Mouse (Mus musculus): ENCODE results near the gene Mrpl37. TPM values are rescaled to one million over a fixed set of nuclear protein-coding genes. Genes with fewer than 3 reads are reported as not detected.

Mrpl37 gene
- polyA plus RNA-seq, 1 experiment from 2014 or later, result 108 TPM

DNA sequence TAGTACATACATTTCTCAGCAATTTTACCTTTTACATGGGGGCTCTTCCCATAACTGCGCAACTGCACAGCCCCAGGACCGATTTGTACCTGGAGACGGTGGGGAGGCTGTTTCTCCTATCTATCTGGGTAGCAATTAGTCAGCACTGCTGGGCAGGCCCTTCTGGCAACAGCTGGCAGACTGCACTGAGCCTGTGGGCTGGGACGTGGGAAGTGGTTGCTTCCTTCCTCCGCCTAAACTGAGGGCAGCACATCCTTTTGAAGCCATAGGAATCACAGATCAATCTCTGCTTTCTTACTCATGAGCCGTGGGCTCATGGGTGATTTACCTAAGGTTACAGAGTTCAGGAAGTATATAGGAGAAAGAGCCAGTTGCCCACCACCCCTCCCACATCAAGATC is 7.9 kb downstream of the Mrpl37 start:
- Histone ChIP-seq H3K4me2 (ENCODE audit: low read depth, low read length, severe bottlenecking) (no peak overlapping the region), H3K4me3 (ENCODE audit: low read depth, low read length) (no peak overlapping the region), H3K27ac (ENCODE audit: low read depth, low read length) (no peak overlapping the region), H3K36me3 (ENCODE audit: control insufficient read depth, insufficient read depth, low read length) (peaks cover 4% of the 10 kb centered on the region), H3K4me1 (replicated peaks; ENCODE audit: control insufficient read depth, insufficient read depth, low read length) (no peaks in the 10 kb centered on the region), H3K27me3 (ENCODE audit: control insufficient read depth, insufficient read depth, low read length) (no peaks in the 10 kb centered on the region), H3K9me3 (ENCODE audit: control insufficient read depth, low read length) (no peaks in the 10 kb centered on the region), H3K9ac (ENCODE audit: low read length) (no peak overlapping the region)
- no peak for DNase-seq (ENCODE audit: low spot score)
- ATAC-seq (replicated peaks; ENCODE audit: low FRiP score), result no peak
- WGBS, result 86% methylated on average over 6 of the region's 6 CpGs

DNA sequence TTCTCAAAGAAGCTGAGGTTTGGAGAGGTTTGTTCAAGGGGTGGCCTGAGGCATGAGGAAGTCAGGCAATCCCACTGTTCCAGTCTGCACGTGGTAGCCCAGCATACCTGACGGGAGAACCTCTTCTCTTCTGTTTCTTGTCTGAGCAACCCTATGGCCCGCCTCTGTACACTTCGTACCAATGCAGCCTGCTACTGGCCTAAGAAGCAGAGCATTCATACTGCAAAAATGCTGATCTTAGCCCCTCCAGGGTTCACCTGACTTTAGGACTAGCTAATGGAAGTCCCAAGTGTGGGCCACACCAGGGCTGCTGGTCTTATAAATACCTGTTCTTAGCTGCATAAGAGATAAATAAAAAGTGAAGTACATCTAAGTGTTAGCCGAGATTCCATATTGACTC is 8.3 kb downstream of the Mrpl37 start:
- no peaks in the 10 kb centered on the region for H3K27me3 ChIP-seq (ENCODE audit: control insufficient read depth, insufficient read depth, low read length)
- DNase-seq (ENCODE audit: low spot score), result no peak
- no peak overlapping the region for H3K9ac ChIP-seq (ENCODE audit: low read length)
- no peak overlapping the region for H3K4me3 ChIP-seq (ENCODE audit: low read depth, low read length)
- H3K4me1 ChIP-seq (replicated peaks; ENCODE audit: control insufficient read depth, insufficient read depth, low read length), result no peaks in the 10 kb centered on the region
- no peaks in the 10 kb centered on the region for H3K9me3 ChIP-seq (ENCODE audit: control insufficient read depth, low read length)
- 89% methylated on average over 5 of the region's 5 CpGs for WGBS
- no peak overlapping the region for H3K27ac ChIP-seq (ENCODE audit: low read depth, low read length)
- ATAC-seq (replicated peaks; ENCODE audit: low FRiP score), result no peak
- H3K4me2 ChIP-seq (ENCODE audit: low read depth, low read length, severe bottlenecking), result no peak overlapping the region
- peaks cover 4% of the 10 kb centered on the region for H3K36me3 ChIP-seq (ENCODE audit: control insufficient read depth, insufficient read depth, low read length)

DNA sequence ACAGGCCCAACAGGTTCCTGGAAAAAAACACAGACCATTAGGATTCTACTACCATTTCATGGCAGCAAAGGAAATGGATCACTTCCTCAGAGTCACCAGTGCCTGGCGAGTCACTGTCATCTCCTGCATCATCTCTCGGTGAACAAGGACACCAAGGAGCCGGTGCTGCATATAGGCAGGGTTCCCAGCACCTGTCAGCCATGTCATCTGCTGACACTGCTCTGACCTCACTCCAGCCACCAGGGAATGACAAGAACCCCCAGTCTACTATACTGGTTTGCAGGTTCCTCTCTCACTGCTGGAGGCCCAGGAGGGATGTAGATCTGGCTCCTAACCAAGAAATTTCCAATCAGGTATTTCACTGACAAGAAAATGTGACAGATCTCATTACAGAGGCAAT is 10.6 kb downstream of the Mrpl37 start:
- Histone ChIP-seq H3K4me2 (ENCODE audit: low read depth, low read length, severe bottlenecking) (no peak overlapping the region), H3K27me3 (ENCODE audit: control insufficient read depth, insufficient read depth, low read length) (no peaks in the 10 kb centered on the region), H3K4me1 (replicated peaks; ENCODE audit: control insufficient read depth, insufficient read depth, low read length) (no peaks in the 10 kb centered on the region), H3K9ac (ENCODE audit: low read length) (no peak overlapping the region), H3K27ac (ENCODE audit: low read depth, low read length) (no peak overlapping the region), H3K4me3 (ENCODE audit: low read depth, low read length) (no peak overlapping the region), H3K9me3 (ENCODE audit: control insufficient read depth, low read length) (no peaks in the 10 kb centered on the region), H3K36me3 (ENCODE audit: control insufficient read depth, insufficient read depth, low read length) (peaks cover 4% of the 10 kb centered on the region)
- ATAC-seq (replicated peaks; ENCODE audit: low FRiP score), result no peak
- DNase-seq (ENCODE audit: low spot score), result no peak
- 97% methylated on average over 3 of the region's 3 CpGs for WGBS

DNA sequence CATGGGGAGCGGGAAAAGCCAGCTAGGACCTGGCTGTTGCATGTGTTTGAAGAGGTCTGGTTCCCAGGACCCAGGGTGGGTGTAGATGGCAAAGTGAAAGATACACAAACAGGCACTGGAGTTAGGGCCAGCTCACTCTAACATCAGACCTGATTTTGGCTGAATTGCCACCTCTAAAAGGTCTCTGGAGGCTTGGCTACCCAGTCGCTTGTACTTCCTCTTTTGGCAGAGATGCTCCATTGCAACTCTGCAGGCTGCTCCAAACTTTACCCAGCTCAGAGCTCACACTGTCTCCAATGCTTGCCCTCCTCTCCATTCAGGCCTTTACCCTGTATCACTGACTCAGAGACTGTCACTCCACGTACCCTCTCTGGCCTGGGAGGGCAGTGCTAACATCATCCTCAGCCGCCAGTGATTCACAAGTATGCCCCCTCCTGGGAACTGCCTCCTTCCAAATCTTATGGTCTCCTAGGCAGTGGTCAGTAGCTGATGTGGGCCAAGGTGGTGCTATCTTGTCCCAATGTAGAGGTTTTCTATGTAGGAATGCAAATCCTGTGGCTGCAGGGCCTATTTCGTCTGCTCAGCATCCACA is 13.6 kb downstream of the Mrpl37 start:
- Histone ChIP-seq H3K27ac (ENCODE audit: low read depth, low read length) (no peak overlapping the region), H3K36me3 (ENCODE audit: control insufficient read depth, insufficient read depth, low read length) (no peaks in the 10 kb centered on the region; the same call in 1 of the 2 replicates), H3K27me3 (ENCODE audit: control insufficient read depth, insufficient read depth, low read length) (no peaks in the 10 kb centered on the region), H3K4me1 (replicated peaks; ENCODE audit: control insufficient read depth, insufficient read depth, low read length) (no peaks in the 10 kb centered on the region), H3K9me3 (ENCODE audit: control insufficient read depth, low read length) (no peaks in the 10 kb centered on the region), H3K4me2 (ENCODE audit: low read depth, low read length, severe bottlenecking) (no peak overlapping the region), H3K4me3 (ENCODE audit: low read depth, low read length) (no peak overlapping the region), H3K9ac (ENCODE audit: low read length) (no peak overlapping the region)
- no peak for ATAC-seq (replicated peaks; ENCODE audit: low FRiP score)
- no peak for DNase-seq (ENCODE audit: low spot score)
- 44% methylated on average over 5 of the region's 5 CpGs for WGBS

DNA sequence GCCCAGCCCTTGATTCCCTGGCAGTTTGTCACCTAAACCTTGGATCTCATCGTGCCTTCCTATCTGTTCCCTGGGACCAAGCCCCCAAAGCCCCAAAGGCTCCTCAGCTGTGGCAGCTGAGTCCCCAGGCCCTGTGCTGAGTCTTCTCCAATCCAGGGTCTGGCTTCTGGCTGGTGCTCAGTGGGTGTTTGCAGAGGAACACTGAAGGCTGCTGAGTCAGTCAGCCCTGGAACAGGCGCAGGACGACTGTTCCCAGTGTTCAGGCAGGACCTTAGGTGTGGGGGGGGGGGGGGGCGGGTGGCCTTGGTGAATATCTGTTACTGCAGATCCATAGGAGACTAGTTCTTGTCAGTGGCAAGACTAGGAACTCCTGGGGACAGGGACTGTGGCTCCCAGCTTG is 14.8 kb downstream of the Mrpl37 start:
- 55% methylated on average over 4 of the region's 4 CpGs for WGBS
- no peak overlapping the region for H3K4me3 ChIP-seq (ENCODE audit: low read depth, low read length)
- H3K36me3 ChIP-seq (ENCODE audit: control insufficient read depth, insufficient read depth, low read length), result no peaks in the 10 kb centered on the region; the same call in 1 of the 2 replicates
- no peak overlapping the region for H3K9ac ChIP-seq (ENCODE audit: low read length)
- H3K4me2 ChIP-seq (ENCODE audit: low read depth, low read length, severe bottlenecking), result no peak overlapping the region
- H3K27me3 ChIP-seq (ENCODE audit: control insufficient read depth, insufficient read depth, low read length), result no peaks in the 10 kb centered on the region
- no peak for ATAC-seq (replicated peaks; ENCODE audit: low FRiP score)
- H3K27ac ChIP-seq (ENCODE audit: low read depth, low read length), result no peak overlapping the region
- DNase-seq (ENCODE audit: low spot score), result no peak
- no peaks in the 10 kb centered on the region for H3K4me1 ChIP-seq (replicated peaks; ENCODE audit: control insufficient read depth, insufficient read depth, low read length)
- H3K9me3 ChIP-seq (ENCODE audit: control insufficient read depth, low read length), result no peaks in the 10 kb centered on the region

DNA sequence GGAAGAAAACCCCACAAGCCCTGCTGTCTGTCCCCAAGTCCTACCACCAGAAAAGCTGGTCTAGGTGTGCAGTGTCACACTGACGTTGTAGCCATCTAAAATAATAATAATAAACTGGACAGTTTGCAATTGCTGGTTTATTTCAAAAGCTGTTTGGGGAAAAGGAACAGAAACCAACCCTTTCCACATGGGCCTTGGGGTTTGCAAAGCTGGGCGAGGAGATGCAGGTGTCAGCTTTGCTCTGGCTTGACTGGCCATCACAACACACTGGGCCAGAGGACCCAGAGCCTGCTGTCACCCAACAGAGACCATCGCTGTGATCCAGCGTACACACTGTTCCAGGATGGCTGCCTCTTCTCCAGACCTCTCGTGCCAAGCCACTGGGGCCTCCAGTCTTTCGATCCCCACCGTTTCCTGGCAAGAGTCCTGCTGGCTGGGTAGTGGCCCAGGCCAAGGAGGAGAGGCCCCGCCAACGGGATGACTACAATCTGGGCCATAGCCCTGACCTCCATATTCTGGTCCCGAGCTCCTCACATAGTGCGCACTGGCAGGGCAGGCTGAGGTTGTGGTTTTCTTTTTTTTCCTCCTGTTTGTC is 18.0 kb downstream of the Mrpl37 start:
- H3K4me2 ChIP-seq (ENCODE audit: low read depth, low read length, severe bottlenecking), result no peak overlapping the region
- no peak overlapping the region for H3K9ac ChIP-seq (ENCODE audit: low read length)
- DNase-seq (ENCODE audit: low spot score) (no peak), ATAC-seq (replicated peaks; ENCODE audit: low FRiP score) (no peak)
- H3K36me3 ChIP-seq (ENCODE audit: control insufficient read depth, insufficient read depth, low read length), result no peaks in the 10 kb centered on the region; the same call in 1 of the 2 replicates
- WGBS, result 91% methylated on average over 11 of the region's 11 CpGs
- H3K9me3 ChIP-seq (ENCODE audit: control insufficient read depth, low read length), result no peaks in the 10 kb centered on the region
- no peak overlapping the region for H3K4me3 ChIP-seq (ENCODE audit: low read depth, low read length)
- no peak overlapping the region for H3K27ac ChIP-seq (ENCODE audit: low read depth, low read length)
- H3K27me3 ChIP-seq (ENCODE audit: control insufficient read depth, insufficient read depth, low read length), result no peaks in the 10 kb centered on the region
- no peaks in the 10 kb centered on the region for H3K4me1 ChIP-seq (replicated peaks; ENCODE audit: control insufficient read depth, insufficient read depth, low read length)

DNA sequence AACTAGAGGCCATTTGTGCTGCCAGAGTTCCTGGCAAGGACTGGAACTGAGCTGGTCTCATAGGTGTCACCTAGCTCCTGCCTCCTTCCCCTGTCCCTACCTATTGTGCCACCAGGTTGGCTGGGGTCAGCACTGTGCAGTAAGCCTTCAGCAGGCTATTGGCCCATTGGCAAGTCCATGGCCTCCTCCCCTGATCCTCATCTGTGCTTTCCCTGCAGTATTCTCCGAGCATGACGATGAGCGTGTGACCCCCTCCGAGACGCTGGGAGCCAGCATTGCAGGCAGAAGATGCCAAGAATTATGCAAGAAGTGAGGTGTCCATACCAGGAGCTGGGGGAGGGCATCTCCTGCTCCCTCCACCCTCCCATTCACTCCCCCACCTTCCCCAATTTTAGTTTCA is 18.9 kb downstream of the Mrpl37 start:
- no peaks in the 10 kb centered on the region for H3K4me1 ChIP-seq (replicated peaks; ENCODE audit: control insufficient read depth, insufficient read depth, low read length)
- H3K36me3 ChIP-seq (ENCODE audit: control insufficient read depth, insufficient read depth, low read length), result no peaks in the 10 kb centered on the region; the same call in 1 of the 2 replicates
- H3K4me2 ChIP-seq (ENCODE audit: low read depth, low read length, severe bottlenecking), result no peak overlapping the region
- H3K9ac ChIP-seq (ENCODE audit: low read length), result no peak overlapping the region
- H3K9me3 ChIP-seq (ENCODE audit: control insufficient read depth, low read length), result no peaks in the 10 kb centered on the region
- DNase-seq (ENCODE audit: low spot score) (no peak), ATAC-seq (replicated peaks; ENCODE audit: low FRiP score) (no peak)
- H3K27ac ChIP-seq (ENCODE audit: low read depth, low read length), result no peak overlapping the region
- H3K4me3 ChIP-seq (ENCODE audit: low read depth, low read length), result no peak overlapping the region
- 89% methylated on average over 5 of the region's 5 CpGs for WGBS
- no peaks in the 10 kb centered on the region for H3K27me3 ChIP-seq (ENCODE audit: control insufficient read depth, insufficient read depth, low read length)

DNA sequence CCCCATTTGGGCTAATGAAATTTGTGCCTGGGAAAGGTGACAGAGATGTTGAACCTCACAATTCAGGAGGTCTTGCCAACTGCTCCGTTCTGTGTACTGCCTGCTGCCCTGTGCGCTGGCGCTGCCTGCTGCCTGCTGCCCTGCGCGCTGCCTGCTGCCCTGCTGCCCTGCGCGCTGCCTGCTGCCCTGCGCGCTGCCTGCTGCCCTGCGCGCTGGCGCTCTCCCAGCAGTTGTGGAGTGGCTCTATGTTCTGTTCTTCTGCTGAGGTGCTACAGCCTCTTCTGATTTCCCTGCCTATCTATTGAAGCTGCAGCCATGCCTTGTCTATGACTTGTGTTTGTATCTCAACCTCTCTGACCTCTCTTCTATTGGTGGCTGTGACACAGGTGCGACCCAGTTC is 21.5 kb downstream of the Mrpl37 start:
- Histone ChIP-seq H3K4me2 (ENCODE audit: low read depth, low read length, severe bottlenecking) (no peak overlapping the region), H3K9me3 (ENCODE audit: control insufficient read depth, low read length) (no peaks in the 10 kb centered on the region), H3K4me3 (ENCODE audit: low read depth, low read length) (no peak overlapping the region), H3K27me3 (ENCODE audit: control insufficient read depth, insufficient read depth, low read length) (no peaks in the 10 kb centered on the region), H3K4me1 (replicated peaks; ENCODE audit: control insufficient read depth, insufficient read depth, low read length) (no peaks in the 10 kb centered on the region), H3K36me3 (ENCODE audit: control insufficient read depth, insufficient read depth, low read length) (peaks cover 7% of the 10 kb centered on the region), H3K9ac (ENCODE audit: low read length) (no peak overlapping the region), H3K27ac (ENCODE audit: low read depth, low read length) (no peak overlapping the region)
- WGBS, result 97% methylated on average over 13 of the region's 13 CpGs
- DNase-seq (ENCODE audit: low spot score), result no peak
- no peak for ATAC-seq (replicated peaks; ENCODE audit: low FRiP score)

DNA sequence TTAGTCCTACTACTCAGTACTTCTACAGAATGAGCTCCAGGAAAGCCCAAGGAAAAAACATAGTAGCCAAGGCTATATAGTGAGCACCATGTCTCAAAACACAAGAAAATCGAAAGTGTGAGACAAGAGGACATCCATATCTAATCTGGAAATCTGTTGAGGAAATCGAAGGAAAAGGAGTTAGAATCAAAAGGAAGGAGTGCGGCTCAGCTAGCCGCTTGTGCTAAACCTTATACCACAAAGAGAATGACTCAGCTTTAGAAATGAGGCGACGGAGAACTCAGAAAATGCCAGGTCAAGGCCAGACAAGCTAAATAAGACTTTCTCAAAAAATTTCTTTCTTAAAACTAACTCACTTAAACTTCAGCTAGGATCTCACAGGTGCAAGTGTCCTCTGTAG is 24.4 kb downstream of the Mrpl37 start:
- no peak for ATAC-seq (replicated peaks; ENCODE audit: low FRiP score)
- Histone ChIP-seq H3K9ac (ENCODE audit: low read length) (no peak overlapping the region), H3K4me3 (ENCODE audit: low read depth, low read length) (no peak overlapping the region), H3K4me1 (replicated peaks; ENCODE audit: control insufficient read depth, insufficient read depth, low read length) (no peaks in the 10 kb centered on the region), H3K36me3 (ENCODE audit: control insufficient read depth, insufficient read depth, low read length) (peaks cover 16% of the 10 kb centered on the region), H3K9me3 (ENCODE audit: control insufficient read depth, low read length) (no peaks in the 10 kb centered on the region), H3K27ac (ENCODE audit: low read depth, low read length) (no peak overlapping the region), H3K4me2 (ENCODE audit: low read depth, low read length, severe bottlenecking) (no peak overlapping the region), H3K27me3 (ENCODE audit: control insufficient read depth, insufficient read depth, low read length) (no peaks in the 10 kb centered on the region)
- no peak for DNase-seq (ENCODE audit: low spot score)
- 90% methylated on average over 6 of the region's 6 CpGs for WGBS

Measured in forebrain, embryonic 11.5 days (tissue).